Mouse (Mus musculus): ENCODE measurements at regions not wholly inside any gene's neighbourhood (a gene's known extent, or its start where the extent isn't known, plus 50 kb on each side); places are given as distances from the start of the nearest gene placed in this dataset.

DNA sequence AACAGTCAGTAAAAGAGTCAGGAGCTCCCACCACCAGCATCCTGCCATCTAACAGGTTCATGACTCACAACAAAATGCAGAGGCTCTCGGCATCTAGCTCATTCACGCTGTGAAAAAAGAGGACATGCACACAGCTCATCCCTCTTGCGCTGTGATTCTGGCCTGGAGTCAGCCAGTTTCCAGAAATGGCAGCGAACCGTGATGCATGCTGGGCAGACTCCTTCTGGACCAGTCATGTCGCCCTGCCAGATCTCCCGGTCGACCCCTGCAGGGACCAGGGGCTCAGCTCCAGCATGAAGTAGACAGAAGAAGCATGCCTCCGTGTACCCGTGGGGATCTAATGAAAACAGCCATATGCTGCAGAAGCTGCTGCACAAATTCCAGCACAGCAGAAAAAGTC is 254.6 kb downstream of the Rybp start:
- Histone ChIP-seq H3K4me2 (replicated peaks; ENCODE audit: low read depth, low read length) (no peak overlapping the region), H3K4me3 (ENCODE audit: low read depth, low read length) (no peak overlapping the region), H3K4me1 (ENCODE audit: control insufficient read depth, insufficient read depth, low read length) (no peaks in the 10 kb centered on the region), H3K9me3 (ENCODE audit: control insufficient read depth, low read depth, low read length) (no peaks in the 10 kb centered on the region), H3K9ac (replicated peaks; ENCODE audit: low read depth, low read length) (no peak overlapping the region), H3K27ac (ENCODE audit: low read length) (no peak overlapping the region), H3K36me3 (ENCODE audit: control insufficient read depth, insufficient read depth, low read length) (no peaks in the 10 kb centered on the region), H3K27me3 (ENCODE audit: control insufficient read depth, insufficient read depth, low read length) (no peaks in the 10 kb centered on the region)
- no peak for ATAC-seq (ENCODE audit: insufficient number of reproducible peaks, insufficient read depth, low FRiP score, low read depth)
- WGBS, result 82% methylated on average over 10 of the region's 10 CpGs

DNA sequence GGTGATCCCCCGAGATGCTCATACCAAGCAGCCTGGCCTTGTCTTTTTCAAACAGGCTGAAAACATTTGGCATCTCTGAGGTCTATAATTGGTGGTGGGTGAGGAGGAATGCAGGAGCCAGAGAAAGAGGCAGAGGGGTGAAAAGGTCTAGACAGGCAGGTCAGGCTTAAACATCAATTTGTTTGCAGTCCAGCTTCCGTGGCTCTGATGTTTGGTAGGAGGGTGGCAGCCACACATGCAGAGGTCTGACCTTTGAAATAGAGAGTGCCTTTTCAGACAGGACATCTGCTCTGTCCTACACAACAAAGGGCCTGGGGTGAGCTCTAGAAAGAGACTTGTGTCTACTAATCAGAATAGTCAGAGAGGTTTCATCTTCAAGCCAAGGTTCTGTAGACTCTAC is 256.8 kb downstream of the Rybp start:
- no peaks in the 10 kb centered on the region for H3K36me3 ChIP-seq (ENCODE audit: control insufficient read depth, insufficient read depth, low read length)
- no peak for ATAC-seq (ENCODE audit: insufficient number of reproducible peaks, insufficient read depth, low FRiP score, low read depth)
- 34% methylated on average over 2 of the region's 2 CpGs for WGBS
- H3K27ac ChIP-seq (ENCODE audit: low read length), result no peak overlapping the region
- H3K9me3 ChIP-seq (ENCODE audit: control insufficient read depth, low read depth, low read length), result no peaks in the 10 kb centered on the region
- H3K27me3 ChIP-seq (ENCODE audit: control insufficient read depth, insufficient read depth, low read length), result no peaks in the 10 kb centered on the region
- no peak overlapping the region for H3K9ac ChIP-seq (replicated peaks; ENCODE audit: low read depth, low read length)
- H3K4me3 ChIP-seq (ENCODE audit: low read depth, low read length), result no peak overlapping the region
- H3K4me1 ChIP-seq (ENCODE audit: control insufficient read depth, insufficient read depth, low read length), result no peaks in the 10 kb centered on the region
- H3K4me2 ChIP-seq (replicated peaks; ENCODE audit: low read depth, low read length), result no peak overlapping the region

- Histone ChIP-seq H3K4me1 (ENCODE audit: control insufficient read depth, insufficient read depth, low read length) (no peaks in the 10 kb centered on the region), H3K4me2 (replicated peaks; ENCODE audit: low read depth, low read length) (no peak overlapping the region), H3K27ac (ENCODE audit: low read length) (no peak overlapping the region), H3K36me3 (ENCODE audit: control insufficient read depth, insufficient read depth, low read length) (no peaks in the 10 kb centered on the region), H3K9me3 (ENCODE audit: control insufficient read depth, low read depth, low read length) (no peaks in the 10 kb centered on the region), H3K27me3 (ENCODE audit: control insufficient read depth, insufficient read depth, low read length) (no peaks in the 10 kb centered on the region), H3K9ac (replicated peaks; ENCODE audit: low read depth, low read length) (no peak overlapping the region), H3K4me3 (ENCODE audit: low read depth, low read length) (no peak overlapping the region)
- 58% methylated on average over 9 of the region's 9 CpGs for WGBS
- no peak for ATAC-seq (ENCODE audit: insufficient number of reproducible peaks, insufficient read depth, low FRiP score, low read depth)
These were observed 257.3 kb downstream of the Rybp start for GRCm38 (mm10) chr6:100030010-100030409.

GRCm38 (mm10) chr6:100027524-100027923 is 259.8 kb downstream of the Rybp start:
- Histone ChIP-seq H3K4me3 (ENCODE audit: low read depth, low read length) (no peak overlapping the region), H3K27me3 (ENCODE audit: control insufficient read depth, insufficient read depth, low read length) (no peaks in the 10 kb centered on the region), H3K4me2 (replicated peaks; ENCODE audit: low read depth, low read length) (no peak overlapping the region), H3K9ac (replicated peaks; ENCODE audit: low read depth, low read length) (no peak overlapping the region), H3K4me1 (ENCODE audit: control insufficient read depth, insufficient read depth, low read length) (no peaks in the 10 kb centered on the region), H3K9me3 (ENCODE audit: control insufficient read depth, low read depth, low read length) (no peaks in the 10 kb centered on the region), H3K36me3 (ENCODE audit: control insufficient read depth, insufficient read depth, low read length) (no peaks in the 10 kb centered on the region), H3K27ac (ENCODE audit: low read length) (no peak overlapping the region)
- ATAC-seq (ENCODE audit: insufficient number of reproducible peaks, insufficient read depth, low FRiP score, low read depth), result no peak
- WGBS, result 55% methylated on average over 5 of the region's 5 CpGs

GRCm38 (mm10) chr6:100025531-100025951 is 261.7 kb downstream of the Rybp start:
- Histone ChIP-seq H3K9ac (replicated peaks; ENCODE audit: low read depth, low read length) (no peak overlapping the region), H3K27me3 (ENCODE audit: control insufficient read depth, insufficient read depth, low read length) (no peaks in the 10 kb centered on the region), H3K36me3 (ENCODE audit: control insufficient read depth, insufficient read depth, low read length) (no peaks in the 10 kb centered on the region), H3K4me1 (ENCODE audit: control insufficient read depth, insufficient read depth, low read length) (no peaks in the 10 kb centered on the region), H3K4me3 (ENCODE audit: low read depth, low read length) (no peak overlapping the region), H3K4me2 (replicated peaks; ENCODE audit: low read depth, low read length) (no peak overlapping the region), H3K27ac (ENCODE audit: low read length) (no peak overlapping the region), H3K9me3 (ENCODE audit: control insufficient read depth, low read depth, low read length) (no peaks in the 10 kb centered on the region)
- 39% methylated on average over 5 of the region's 5 CpGs for WGBS
- ATAC-seq (ENCODE audit: insufficient number of reproducible peaks, insufficient read depth, low FRiP score, low read depth), result no peak

- ATAC-seq (ENCODE audit: insufficient number of reproducible peaks, insufficient read depth, low FRiP score, low read depth), result no peak
- H3K27me3 ChIP-seq (ENCODE audit: control insufficient read depth, insufficient read depth, low read length), result no peaks in the 10 kb centered on the region
- no peaks in the 10 kb centered on the region for H3K36me3 ChIP-seq (ENCODE audit: control insufficient read depth, insufficient read depth, low read length)
- WGBS, result 85% methylated on average over 7 of the region's 7 CpGs
- no peak overlapping the region for H3K4me3 ChIP-seq (ENCODE audit: low read depth, low read length)
- H3K4me2 ChIP-seq (replicated peaks; ENCODE audit: low read depth, low read length), result no peak overlapping the region
- H3K4me1 ChIP-seq (ENCODE audit: control insufficient read depth, insufficient read depth, low read length), result no peaks in the 10 kb centered on the region
- H3K27ac ChIP-seq (ENCODE audit: low read length), result no peak overlapping the region
- H3K9me3 ChIP-seq (ENCODE audit: control insufficient read depth, low read depth, low read length), result no peaks in the 10 kb centered on the region
- H3K9ac ChIP-seq (replicated peaks; ENCODE audit: low read depth, low read length), result no peak overlapping the region
These were observed 263.7 kb downstream of the Rybp start for GRCm38 (mm10) chr6:100023434-100024095.

GRCm38 (mm10) chr6:100019016-100019415 is 268.3 kb downstream of the Rybp start:
- no peak overlapping the region for H3K4me2 ChIP-seq (replicated peaks; ENCODE audit: low read depth, low read length)
- no peak overlapping the region for H3K27ac ChIP-seq (ENCODE audit: low read length)
- no peaks in the 10 kb centered on the region for H3K27me3 ChIP-seq (ENCODE audit: control insufficient read depth, insufficient read depth, low read length)
- no peaks in the 10 kb centered on the region for H3K9me3 ChIP-seq (ENCODE audit: control insufficient read depth, low read depth, low read length)
- no peak overlapping the region for H3K4me3 ChIP-seq (ENCODE audit: low read depth, low read length)
- H3K36me3 ChIP-seq (ENCODE audit: control insufficient read depth, insufficient read depth, low read length), result no peaks in the 10 kb centered on the region
- H3K9ac ChIP-seq (replicated peaks; ENCODE audit: low read depth, low read length), result no peak overlapping the region
- ATAC-seq (ENCODE audit: insufficient number of reproducible peaks, insufficient read depth, low FRiP score, low read depth), result no peak
- peaks cover 4% of the 10 kb centered on the region; the same call in 1 of the 2 replicates for H3K4me1 ChIP-seq (ENCODE audit: control insufficient read depth, insufficient read depth, low read length)
- WGBS, result 68% methylated on average over 3 of the region's 3 CpGs

DNA sequence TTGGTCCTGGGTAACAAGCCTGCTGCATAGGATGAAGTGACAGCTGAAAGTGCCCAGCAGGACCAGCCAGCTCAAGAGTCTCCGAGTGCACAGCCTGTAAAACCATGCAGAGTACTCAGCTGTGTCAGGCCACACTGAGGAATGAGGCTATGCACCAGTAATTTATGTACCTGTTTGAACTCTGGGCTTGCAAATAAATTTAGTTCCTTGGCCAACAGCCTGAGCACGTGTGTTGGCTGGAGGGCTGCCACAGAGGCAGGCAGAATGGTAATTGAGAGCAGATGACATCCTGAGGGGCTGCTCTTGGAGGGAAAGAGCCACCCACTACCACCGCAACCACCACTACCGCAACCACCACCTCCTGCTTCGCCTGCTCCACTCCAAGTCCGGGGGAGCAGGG is 273.3 kb downstream of the Rybp start:
- no peaks in the 10 kb centered on the region for H3K9me3 ChIP-seq (ENCODE audit: control insufficient read depth, low read depth, low read length)
- no peak overlapping the region for H3K27ac ChIP-seq (ENCODE audit: low read length)
- H3K4me3 ChIP-seq (ENCODE audit: low read depth, low read length), result no peak overlapping the region
- H3K27me3 ChIP-seq (ENCODE audit: control insufficient read depth, insufficient read depth, low read length), result no peaks in the 10 kb centered on the region
- 33% methylated on average over 6 of the region's 6 CpGs for WGBS
- no peak overlapping the region for H3K4me2 ChIP-seq (replicated peaks; ENCODE audit: low read depth, low read length)
- H3K36me3 ChIP-seq (ENCODE audit: control insufficient read depth, insufficient read depth, low read length), result no peaks in the 10 kb centered on the region
- no peak for ATAC-seq (ENCODE audit: insufficient number of reproducible peaks, insufficient read depth, low FRiP score, low read depth)
- H3K4me1 ChIP-seq (ENCODE audit: control insufficient read depth, insufficient read depth, low read length), result peaks cover 14% of the 10 kb centered on the region
- no peak overlapping the region for H3K9ac ChIP-seq (replicated peaks; ENCODE audit: low read depth, low read length)

- WGBS, result 10% methylated on average over 17 of the region's 17 CpGs
- H3K9me3 ChIP-seq (ENCODE audit: control insufficient read depth, low read depth, low read length), result no peaks in the 10 kb centered on the region
- peak; percentile 67; the same call in 1 of the 2 replicates for ATAC-seq (ENCODE audit: insufficient number of reproducible peaks, insufficient read depth, low FRiP score, low read depth)
- H3K4me1 ChIP-seq (ENCODE audit: control insufficient read depth, insufficient read depth, low read length), result peaks cover 14% of the 10 kb centered on the region
- H3K9ac ChIP-seq (replicated peaks; ENCODE audit: low read depth, low read length), result no peak overlapping the region
- no peak overlapping the region for H3K27ac ChIP-seq (ENCODE audit: low read length)
- H3K27me3 ChIP-seq (ENCODE audit: control insufficient read depth, insufficient read depth, low read length), result no peaks in the 10 kb centered on the region
- H3K36me3 ChIP-seq (ENCODE audit: control insufficient read depth, insufficient read depth, low read length), result no peaks in the 10 kb centered on the region
- H3K4me2 ChIP-seq (replicated peaks; ENCODE audit: low read depth, low read length), result peak overlapping the region; percentile 25
- H3K4me3 ChIP-seq (ENCODE audit: low read depth, low read length), result no peak overlapping the region
These were observed 275.7 kb downstream of the Rybp start for GRCm38 (mm10) chr6:100011520-100012062.
